Mouse (Mus musculus): Measurements from ENCODE around the gene Chd5. TPM values are rescaled to one million over a fixed set of nuclear protein-coding genes. Genes with fewer than 3 reads are reported as not detected.

The Chd5 gene
- polyA plus RNA-seq, 1 experiment from 2014 or later: not detected

GRCm38 (mm10) chr4:152349837-152350381, 11.5 kb downstream of the Chd5 start:
- peaks cover 50% of the 10 kb centered on the region for H3K27me3 ChIP-seq (ENCODE audit: control insufficient read depth, insufficient read depth, low read length)
- WGBS: 14% methylated on average over 17 of the region's 17 CpGs
- H3K4me2 ChIP-seq (ENCODE audit: low read length): no peak overlapping the region

GRCm38 (mm10) chr4:152350722-152351421, 12.4 kb downstream of the Chd5 start:
- Histone ChIP-seq H3K9ac (ENCODE audit: low read length) (no peak overlapping the region), H3K9me3 (ENCODE audit: control insufficient read depth, low read length) (no peaks in the 10 kb centered on the region), H3K36me3 (ENCODE audit: control insufficient read depth, insufficient read depth, low read length) (no peaks in the 10 kb centered on the region), H3K27ac (replicated peaks in 1 of 2; ENCODE audit: control insufficient read depth in 1 of 2, insufficient read depth in 1 of 2, low read depth in 2 of 2, low read length in 2 of 2) (no peak overlapping the region), H3K4me3 (ENCODE audit: control insufficient read depth in 1 of 2, insufficient read depth in 1 of 2, low read depth in 1 of 2, low read length in 2 of 2) (no peak overlapping the region), H3K4me2 (ENCODE audit: low read length) (no peak overlapping the region), H3K27me3 (ENCODE audit: control insufficient read depth, insufficient read depth, low read length) (peaks cover 52% of the 10 kb centered on the region), H3K4me1 (ENCODE audit: control insufficient read depth in 2 of 2, insufficient read depth in 2 of 2, low read length in 2 of 2) (peaks cover 0 to 3% of the 10 kb centered on the region in 2 experiments; a peak in 1 of 4 replicates)
- no peak for ATAC-seq (ENCODE audit: insufficient number of reproducible peaks, insufficient read depth, low FRiP score, low read depth)
- WGBS: 18% methylated on average over 8 of the region's 8 CpGs

More at GRCm38 (mm10) chr4:152349837-152350381, 11.5 kb downstream of the Chd5 start:
- Histone ChIP-seq H3K4me3 (ENCODE audit: control insufficient read depth in 1 of 2, insufficient read depth in 1 of 2, low read depth in 1 of 2, low read length in 2 of 2) (no peak overlapping the region), H3K9me3 (ENCODE audit: control insufficient read depth, low read length) (no peaks in the 10 kb centered on the region), H3K27ac (replicated peaks in 1 of 2; ENCODE audit: control insufficient read depth in 1 of 2, insufficient read depth in 1 of 2, low read depth in 2 of 2, low read length in 2 of 2) (no peak overlapping the region), H3K9ac (ENCODE audit: low read length) (no peak overlapping the region), H3K36me3 (ENCODE audit: control insufficient read depth, insufficient read depth, low read length) (no peaks in the 10 kb centered on the region), H3K4me1 (ENCODE audit: control insufficient read depth in 2 of 2, insufficient read depth in 2 of 2, low read length in 2 of 2) (peaks cover 6 to 7% of the 10 kb centered on the region in 2 experiments; a peak in 3 of 4 replicates)
- ATAC-seq (ENCODE audit: insufficient number of reproducible peaks, insufficient read depth, low FRiP score, low read depth): no peak

GRCm38 (mm10) chr4:152351422-152352305, 13.2 kb downstream of the Chd5 start:
- 12% methylated on average over 14 of the region's 14 CpGs for WGBS
- Histone ChIP-seq H3K9me3 (ENCODE audit: control insufficient read depth, low read length) (no peaks in the 10 kb centered on the region), H3K4me3 (ENCODE audit: control insufficient read depth in 1 of 2, insufficient read depth in 1 of 2, low read depth in 1 of 2, low read length in 2 of 2) (no peak overlapping the region), H3K4me1 (ENCODE audit: control insufficient read depth in 2 of 2, insufficient read depth in 2 of 2, low read length in 2 of 2) (no peaks in the 10 kb centered on the region), H3K27ac (replicated peaks in 1 of 2; ENCODE audit: control insufficient read depth in 1 of 2, insufficient read depth in 1 of 2, low read depth in 2 of 2, low read length in 2 of 2) (no peak overlapping the region), H3K36me3 (ENCODE audit: control insufficient read depth, insufficient read depth, low read length) (no peaks in the 10 kb centered on the region), H3K4me2 (ENCODE audit: low read length) (no peak overlapping the region), H3K9ac (ENCODE audit: low read length) (no peak overlapping the region), H3K27me3 (ENCODE audit: control insufficient read depth, insufficient read depth, low read length) (peaks cover 56% of the 10 kb centered on the region)
- ATAC-seq (ENCODE audit: insufficient number of reproducible peaks, insufficient read depth, low FRiP score, low read depth): no peak

GRCm38 (mm10) chr4:152353886-152354637, 15.6 kb downstream of the Chd5 start:
- ATAC-seq (ENCODE audit: insufficient number of reproducible peaks, insufficient read depth, low FRiP score, low read depth): no peak
- Histone ChIP-seq H3K4me1 (ENCODE audit: control insufficient read depth in 2 of 2, insufficient read depth in 2 of 2, low read length in 2 of 2) (no peaks in the 10 kb centered on the region), H3K36me3 (ENCODE audit: control insufficient read depth, insufficient read depth, low read length) (no peaks in the 10 kb centered on the region), H3K27me3 (ENCODE audit: control insufficient read depth, insufficient read depth, low read length) (peaks cover 40% of the 10 kb centered on the region), H3K4me3 (ENCODE audit: control insufficient read depth in 1 of 2, insufficient read depth in 1 of 2, low read depth in 1 of 2, low read length in 2 of 2) (no peak overlapping the region), H3K27ac (replicated peaks in 1 of 2; ENCODE audit: control insufficient read depth in 1 of 2, insufficient read depth in 1 of 2, low read depth in 2 of 2, low read length in 2 of 2) (no peak overlapping the region), H3K9ac (ENCODE audit: low read length) (no peak overlapping the region), H3K4me2 (ENCODE audit: low read length) (no peak overlapping the region), H3K9me3 (ENCODE audit: control insufficient read depth, low read length) (no peaks in the 10 kb centered on the region)
- 73% methylated on average over 14 of the region's 14 CpGs for WGBS

GRCm38 (mm10) chr4:152355672-152356071, 17.2 kb downstream of the Chd5 start:
- 61% methylated on average over 7 of the region's 7 CpGs for WGBS

GRCm38 (mm10) chr4:152359700-152360099, 21.2 kb downstream of the Chd5 start:
- 6% methylated on average over 11 of the region's 11 CpGs for WGBS

More at GRCm38 (mm10) chr4:152355672-152356071, 17.2 kb downstream of the Chd5 start:
- Histone ChIP-seq H3K4me2 (ENCODE audit: low read length) (no peak overlapping the region), H3K4me1 (ENCODE audit: control insufficient read depth in 2 of 2, insufficient read depth in 2 of 2, low read length in 2 of 2) (peaks cover 0 to 2% of the 10 kb centered on the region in 2 experiments; a peak in 2 of 4 replicates), H3K9ac (ENCODE audit: low read length) (no peak overlapping the region), H3K27ac (replicated peaks in 1 of 2; ENCODE audit: control insufficient read depth in 1 of 2, insufficient read depth in 1 of 2, low read depth in 2 of 2, low read length in 2 of 2) (no peak overlapping the region), H3K27me3 (ENCODE audit: control insufficient read depth, insufficient read depth, low read length) (peaks cover 39% of the 10 kb centered on the region), H3K9me3 (ENCODE audit: control insufficient read depth, low read length) (no peaks in the 10 kb centered on the region), H3K36me3 (ENCODE audit: control insufficient read depth, insufficient read depth, low read length) (no peaks in the 10 kb centered on the region), H3K4me3 (ENCODE audit: control insufficient read depth in 1 of 2, insufficient read depth in 1 of 2, low read depth in 1 of 2, low read length in 2 of 2) (no peak overlapping the region)
- ATAC-seq (ENCODE audit: insufficient number of reproducible peaks, insufficient read depth, low FRiP score, low read depth): no peak

GRCm38 (mm10) chr4:152360855-152361254, 22.4 kb downstream of the Chd5 start:
- no peak overlapping the region for H3K9ac ChIP-seq (ENCODE audit: low read length)
- H3K27ac ChIP-seq (replicated peaks in 1 of 2; ENCODE audit: control insufficient read depth in 1 of 2, insufficient read depth in 1 of 2, low read depth in 2 of 2, low read length in 2 of 2): no peak overlapping the region
- ATAC-seq (ENCODE audit: insufficient number of reproducible peaks, insufficient read depth, low FRiP score, low read depth): no peak
- WGBS: 1% methylated on average over 24 of the region's 24 CpGs
- H3K36me3 ChIP-seq (ENCODE audit: control insufficient read depth, insufficient read depth, low read length): no peaks in the 10 kb centered on the region
- H3K4me2 ChIP-seq (ENCODE audit: low read length): peak overlapping the region; percentile 28
- H3K4me1 ChIP-seq (ENCODE audit: control insufficient read depth in 2 of 2, insufficient read depth in 2 of 2, low read length in 2 of 2): peaks cover 0 to 5% of the 10 kb centered on the region in 2 experiments; a peak in 2 of 4 replicates
- H3K4me3 ChIP-seq (ENCODE audit: control insufficient read depth in 1 of 2, insufficient read depth in 1 of 2, low read depth in 1 of 2, low read length in 2 of 2): no peak overlapping the region
- H3K9me3 ChIP-seq (ENCODE audit: control insufficient read depth, low read length): no peaks in the 10 kb centered on the region
- H3K27me3 ChIP-seq (ENCODE audit: control insufficient read depth, insufficient read depth, low read length): peaks cover 32% of the 10 kb centered on the region

More at GRCm38 (mm10) chr4:152359700-152360099, 21.2 kb downstream of the Chd5 start:
- Histone ChIP-seq H3K9me3 (ENCODE audit: control insufficient read depth, low read length) (no peaks in the 10 kb centered on the region), H3K4me1 (ENCODE audit: control insufficient read depth in 2 of 2, insufficient read depth in 2 of 2, low read length in 2 of 2) (peaks cover 0 to 5% of the 10 kb centered on the region in 2 experiments; a peak in 2 of 4 replicates), H3K27me3 (ENCODE audit: control insufficient read depth, insufficient read depth, low read length) (peaks cover 33% of the 10 kb centered on the region), H3K27ac (replicated peaks in 1 of 2; ENCODE audit: control insufficient read depth in 1 of 2, insufficient read depth in 1 of 2, low read depth in 2 of 2, low read length in 2 of 2) (no peak overlapping the region), H3K9ac (ENCODE audit: low read length) (no peak overlapping the region), H3K4me2 (ENCODE audit: low read length) (no peak overlapping the region), H3K36me3 (ENCODE audit: control insufficient read depth, insufficient read depth, low read length) (no peaks in the 10 kb centered on the region), H3K4me3 (ENCODE audit: control insufficient read depth in 1 of 2, insufficient read depth in 1 of 2, low read depth in 1 of 2, low read length in 2 of 2) (no peak overlapping the region)
- no peak for ATAC-seq (ENCODE audit: insufficient number of reproducible peaks, insufficient read depth, low FRiP score, low read depth)
